Mouse (Mus musculus) frontal cortex, postnatal 36 days (tissue): ENCODE data around the gene Adarb2.

Experiments
- DNase-seq, 2 experiments: peaks; one replicate each; pipeline ENCODE4 v3.0.0; 2022; ENCODE audit warnings: low spot score in 2 of 2

Adarb2 gene

GRCm38 (mm10) chr13:8484592-8485272, 282.1 kb downstream of the Adarb2 start:
- no peak for DNase-seq

GRCm38 (mm10) chr13:8487756-8488434, 285.2 kb downstream of the Adarb2 start:
- DNase-seq: no peak

GRCm38 (mm10) chr13:8493363-8493762, 290.7 kb downstream of the Adarb2 start:
- DNase-seq: no peak

DNA sequence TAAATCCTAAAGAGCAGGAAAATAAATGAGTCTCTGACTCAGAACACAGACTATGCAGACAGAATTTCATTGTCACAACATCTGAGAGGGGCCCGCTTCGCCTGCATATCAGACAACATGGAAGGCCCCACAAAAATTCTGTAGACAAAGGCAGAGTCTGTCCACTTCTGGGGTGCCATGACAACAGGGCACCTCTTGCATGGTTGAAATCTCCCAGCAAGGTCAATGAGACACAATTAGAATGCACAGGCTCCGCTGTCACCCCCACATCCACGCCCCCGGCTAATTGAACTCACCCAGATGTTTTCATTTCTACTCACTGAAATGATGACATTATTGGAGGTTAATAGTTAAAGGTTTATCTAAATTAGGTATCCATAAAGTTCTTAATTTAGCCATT, 296.9 kb downstream of the Adarb2 start:
- DNase-seq: no peak

GRCm38 (mm10) chr13:8511069-8511817, 308.6 kb downstream of the Adarb2 start:
- DNase-seq: no peak

GRCm38 (mm10) chr13:8515979-8516715, 313.5 kb downstream of the Adarb2 start:
- no peak for DNase-seq

GRCm38 (mm10) chr13:8519204-8519603, 316.5 kb downstream of the Adarb2 start:
- DNase-seq: no peak

- no peak for DNase-seq
Measured at GRCm38 (mm10) chr13:8525748-8526631, 323.3 kb downstream of the Adarb2 start.

DNA sequence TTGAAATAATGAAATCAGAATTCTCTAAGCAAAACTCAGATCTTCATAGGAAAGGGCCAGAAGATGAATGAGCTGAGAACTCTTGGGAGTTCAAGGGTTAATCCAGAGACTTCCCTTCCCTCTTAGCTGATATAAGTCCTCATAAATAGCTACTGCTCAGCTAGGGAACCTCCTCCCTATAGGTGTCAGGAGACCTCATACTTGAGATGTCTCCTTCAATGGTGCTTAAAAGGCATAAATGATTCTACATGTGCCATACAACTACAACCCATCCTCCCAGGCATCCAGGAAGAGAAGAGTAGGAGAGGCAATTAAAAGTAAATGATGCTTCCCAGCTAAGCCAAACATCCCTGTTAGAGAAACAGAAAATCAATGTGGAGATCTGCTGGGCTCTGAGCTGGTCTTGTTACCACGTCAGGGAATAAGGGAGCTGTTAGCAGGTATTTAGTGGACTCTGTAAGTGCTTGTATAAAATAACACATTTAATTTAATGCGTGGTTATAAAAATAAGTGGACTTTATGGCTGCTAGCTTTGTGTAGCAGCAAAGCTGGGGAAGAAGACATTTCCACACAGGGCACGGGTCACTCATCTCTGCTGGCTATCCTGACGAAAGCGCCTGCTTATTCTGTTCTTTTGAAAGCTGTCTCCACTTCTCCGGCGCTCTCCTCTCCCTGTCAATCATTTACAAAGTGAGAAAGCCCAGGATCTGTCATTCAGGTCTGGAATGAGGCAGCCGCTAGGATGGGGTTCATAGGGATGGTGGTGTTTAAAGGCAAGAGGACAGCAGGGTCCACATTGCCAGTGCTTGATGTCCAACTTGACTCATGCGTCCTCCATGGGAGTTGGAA, 331.8 kb downstream of the Adarb2 start:
- DNase-seq: no peak

DNA sequence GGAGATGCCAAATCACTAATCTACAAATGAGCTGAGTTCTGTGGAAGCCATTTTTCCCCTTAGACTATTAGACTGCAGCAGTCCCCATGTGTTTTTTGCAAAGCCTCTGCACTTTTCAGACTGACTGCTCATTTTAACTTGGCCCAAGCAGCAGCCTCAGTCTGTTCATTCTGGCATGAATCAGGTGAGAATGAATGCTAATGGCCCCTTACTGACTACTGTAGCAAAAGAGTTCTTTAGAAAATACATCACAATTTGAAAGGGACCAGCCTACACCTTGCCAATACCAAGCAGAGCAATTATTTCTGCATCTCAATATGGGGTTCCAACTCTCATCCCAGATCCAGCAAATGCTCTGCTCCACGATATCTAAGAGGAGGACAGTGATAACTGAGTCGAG, 335.8 kb downstream of the Adarb2 start:
- no peak for DNase-seq

GRCm38 (mm10) chr13:8538896-8539295, 336.2 kb downstream of the Adarb2 start:
- DNase-seq: no peak

DNA sequence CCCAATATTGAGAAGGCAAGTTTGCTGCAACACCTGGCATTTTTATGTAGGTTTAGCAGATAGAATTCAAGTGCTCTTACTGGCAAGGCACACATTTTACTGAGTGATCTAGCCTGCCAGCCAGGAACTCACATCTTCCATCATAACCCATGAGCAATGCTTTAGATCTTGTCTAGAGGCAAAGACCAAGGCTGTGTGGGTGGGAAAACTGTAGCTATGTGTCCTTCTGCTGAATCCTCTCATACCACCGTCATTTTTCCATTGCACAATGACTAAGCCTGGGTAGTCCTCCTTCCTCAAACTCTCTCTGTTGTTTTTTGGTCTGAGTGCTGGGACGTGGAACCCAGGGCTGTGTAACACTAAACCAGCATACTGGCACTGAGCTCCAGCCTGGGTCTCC, 340.0 kb downstream of the Adarb2 start:
- no peak for DNase-seq

- peak in 1 of 2 experiments; percentile 25 for DNase-seq
Measured at GRCm38 (mm10) chr13:8552242-8552641, 349.6 kb downstream of the Adarb2 start.

DNA sequence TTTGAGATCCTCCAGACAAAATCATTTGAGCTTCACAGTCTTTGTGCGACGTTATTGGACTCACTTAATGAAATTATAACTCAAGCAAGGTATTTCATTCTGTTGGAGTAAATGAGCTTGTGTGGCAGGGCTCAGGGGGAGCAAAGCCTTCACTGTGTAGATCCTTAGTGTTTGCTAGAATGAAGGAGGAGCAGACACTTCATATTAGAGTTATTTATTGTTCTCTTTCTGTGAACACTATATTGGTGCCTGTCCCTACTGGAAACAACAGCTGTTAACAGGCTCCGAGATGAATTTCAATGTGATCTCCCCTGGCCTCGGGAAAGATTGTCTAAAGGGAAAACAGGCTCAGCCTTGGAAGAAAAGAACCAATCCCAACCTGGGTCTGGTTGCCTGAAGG, 355.1 kb downstream of the Adarb2 start:
- no peak for DNase-seq

DNA sequence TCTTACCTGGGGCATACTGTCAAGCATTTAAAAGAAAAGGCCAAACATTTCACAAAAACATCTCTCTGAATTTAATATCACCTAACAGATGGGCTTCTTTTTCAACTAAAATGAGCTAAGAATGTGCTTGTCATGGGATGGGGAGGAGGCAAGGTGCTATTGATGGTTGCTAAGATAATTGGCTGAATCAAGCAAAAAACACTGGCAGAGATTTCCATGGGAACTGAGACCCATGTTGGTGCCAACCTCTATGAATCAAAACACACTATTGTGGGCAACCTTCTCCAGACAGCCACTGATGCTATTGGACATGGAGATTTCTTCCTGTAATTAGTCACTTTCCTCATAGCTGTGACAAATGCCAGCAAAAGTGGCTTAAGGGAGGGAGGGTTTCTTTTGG, 357.8 kb downstream of the Adarb2 start:
- peak in 1 of 2 experiments; percentile 23 for DNase-seq

GRCm38 (mm10) chr13:8563161-8563560, 360.5 kb downstream of the Adarb2 start:
- DNase-seq: no peak

- no peak for DNase-seq
Measured at GRCm38 (mm10) chr13:8567111-8568026, 364.7 kb downstream of the Adarb2 start.

DNA sequence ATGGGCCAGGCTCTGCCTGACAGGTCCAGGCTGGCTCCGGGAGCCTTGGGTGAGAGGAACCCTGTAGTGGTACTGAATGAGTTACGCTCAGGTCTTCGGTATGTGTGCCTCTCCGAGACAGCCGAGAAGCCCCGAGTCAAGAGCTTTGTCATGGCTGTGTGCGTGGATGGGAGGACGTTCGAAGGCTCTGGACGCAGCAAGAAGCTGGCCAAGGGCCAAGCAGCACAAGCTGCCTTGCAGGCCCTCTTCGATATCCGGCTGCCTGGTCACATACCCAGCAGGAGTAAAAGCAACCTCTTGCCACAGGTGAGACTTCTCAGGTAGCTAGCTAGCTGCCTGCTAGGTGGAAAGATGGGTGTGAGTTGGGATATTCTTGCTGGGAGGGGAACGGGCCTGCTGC, 367.6 kb downstream of the Adarb2 start:
- no peak for DNase-seq

DNA sequence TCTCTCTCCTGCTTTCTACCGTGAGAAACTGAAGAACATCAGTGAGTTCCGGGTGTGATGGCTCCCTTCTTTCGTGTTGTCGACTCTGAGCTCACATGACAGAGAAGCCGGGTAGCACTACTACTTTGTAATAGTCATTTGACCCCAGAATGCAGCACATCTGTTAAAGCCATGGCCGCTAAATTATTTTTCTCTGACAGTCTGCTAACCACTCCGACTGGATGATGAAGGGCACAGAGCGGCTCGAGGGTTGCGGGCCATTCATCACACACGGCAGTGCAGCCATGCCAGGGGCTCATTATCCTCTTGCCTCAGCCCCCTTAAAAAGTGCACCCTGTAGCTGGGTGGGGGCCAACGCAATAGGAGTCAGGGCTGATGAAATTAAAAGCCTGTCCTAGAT, 371.2 kb downstream of the Adarb2 start:
- no peak for DNase-seq
